Mouse (Mus musculus) heart, postnatal 14 days (tissue): ENCODE results near the gene Aaed1. TPM values are rescaled to one million over a fixed set of nuclear protein-coding genes. Genes with fewer than 3 reads are reported as not detected.
"Not testable (repeated sequence)": the region's sequence is repeated elsewhere in the genome, so short reads cannot be mapped to it uniquely, and the experiment has no call there.

Source experiments
- DNase-seq, 2 experiments: peaks; one replicate each; pipeline ENCODE4 v3.0.0; 2021 to 2022
- intact Hi-C: fragments of 180-260 bp; cut with DNase I; formaldehyde crosslinking; loops from one replicate; pipeline ENCODE4 v1.15.1; 2025
- total RNA-seq, 2 experiments: library from RNA; stranded (reverse); gene quantifications; 2 replicates each; pipeline ENCODE4 v1.2.3; 2021

Aaed1 gene
- total RNA-seq, 2 experiments from 2014 or later, result 51.9 to 58.6 TPM

DNA sequence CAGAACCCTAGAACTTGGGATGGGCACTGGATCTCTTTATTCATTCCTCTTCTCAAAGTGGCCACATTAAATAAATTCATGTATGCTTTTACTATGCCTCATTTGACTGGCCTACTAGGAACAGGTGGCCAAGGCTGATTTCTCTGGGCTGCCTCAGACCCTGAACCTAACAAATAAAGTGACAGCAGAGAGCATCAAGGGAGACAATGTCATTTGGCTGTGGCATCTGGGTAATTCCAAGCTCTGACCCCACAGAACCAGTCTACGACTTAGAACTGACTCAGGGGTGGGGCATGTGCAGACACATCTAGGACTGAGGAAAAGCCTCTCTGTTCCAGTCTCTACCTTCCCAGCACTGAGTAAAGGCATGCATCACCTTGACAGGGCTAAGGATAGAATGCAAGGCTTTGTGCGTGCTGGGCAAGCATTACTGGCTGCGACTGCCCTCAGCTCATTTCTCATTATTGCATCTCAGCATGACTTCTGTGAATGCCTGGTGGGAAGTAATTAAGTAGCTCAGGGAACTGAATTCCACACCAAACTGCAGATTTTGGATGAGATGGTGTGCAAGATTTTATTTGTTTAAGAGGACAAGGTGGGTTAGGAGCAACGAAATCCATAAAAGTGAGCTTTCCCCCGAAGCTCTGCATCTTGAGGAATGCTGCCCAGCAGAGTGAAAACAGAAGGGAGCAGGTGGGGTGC, 54.5 kb downstream of the Aaed1 start:
- intact Hi-C loops, result no loop called here
- DNase-seq, result no peak

DNA sequence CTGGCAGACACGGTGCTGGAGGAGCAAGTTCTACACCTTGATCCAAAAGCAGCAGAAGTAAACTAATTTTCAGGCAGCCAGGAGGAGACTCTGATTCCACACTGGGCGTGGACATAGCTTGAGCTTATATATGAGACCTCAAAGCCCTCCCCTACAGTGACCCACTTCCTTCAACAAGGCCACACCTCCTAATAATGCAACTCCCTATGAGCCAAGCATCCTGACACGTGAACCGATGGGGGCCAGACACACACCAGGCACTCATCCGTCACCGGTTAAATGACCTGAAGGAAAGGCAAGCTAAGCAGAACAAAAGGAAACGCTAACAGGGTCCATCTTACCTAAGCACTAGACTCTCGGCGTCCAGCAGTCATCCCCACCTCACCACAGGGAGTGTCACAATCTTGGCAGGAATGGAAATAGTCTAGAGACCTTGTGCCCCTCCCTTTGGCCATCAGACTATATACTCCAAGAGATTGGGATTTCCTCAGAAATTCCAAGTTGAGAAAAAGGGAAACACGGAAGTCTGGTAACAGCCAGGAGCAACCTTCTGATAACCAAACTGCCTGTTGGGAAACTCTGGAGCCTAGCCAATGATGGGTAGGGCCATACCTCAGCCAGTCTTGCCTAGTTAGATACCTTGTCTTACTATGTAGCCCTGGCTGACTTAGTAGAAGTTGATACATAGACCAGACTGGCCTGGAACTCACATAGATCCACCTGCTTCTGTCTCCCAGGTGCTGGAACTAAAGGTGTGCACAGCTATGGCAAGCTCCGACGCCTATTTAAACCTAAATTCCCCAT, 55.3 kb downstream of the Aaed1 start:
- intact Hi-C loops, result no loop called here
- DNase-seq, result no peak

DNA sequence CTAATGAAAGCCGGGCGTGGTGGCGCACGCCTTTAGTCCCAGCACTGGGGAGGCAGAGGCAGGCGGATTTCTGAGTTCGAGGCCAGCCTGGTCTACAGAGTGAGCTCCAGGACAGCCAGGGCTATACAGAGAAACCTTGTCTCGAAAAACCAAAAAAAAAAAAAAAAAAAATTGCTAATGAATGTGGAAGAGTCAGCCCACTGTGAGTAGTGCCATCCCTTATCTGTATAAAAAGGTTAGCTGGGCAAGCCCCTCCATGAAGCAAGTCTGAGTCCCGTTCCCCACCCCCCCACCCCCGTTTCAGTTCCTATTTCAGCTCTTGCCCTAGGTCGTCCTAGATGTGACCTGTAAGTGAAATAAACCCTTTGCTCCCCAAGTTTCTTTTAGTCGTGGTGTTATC, 58.3 kb downstream of the Aaed1 start:
- intact Hi-C loops, DNase-seq: not testable (repeated sequence)

DNA sequence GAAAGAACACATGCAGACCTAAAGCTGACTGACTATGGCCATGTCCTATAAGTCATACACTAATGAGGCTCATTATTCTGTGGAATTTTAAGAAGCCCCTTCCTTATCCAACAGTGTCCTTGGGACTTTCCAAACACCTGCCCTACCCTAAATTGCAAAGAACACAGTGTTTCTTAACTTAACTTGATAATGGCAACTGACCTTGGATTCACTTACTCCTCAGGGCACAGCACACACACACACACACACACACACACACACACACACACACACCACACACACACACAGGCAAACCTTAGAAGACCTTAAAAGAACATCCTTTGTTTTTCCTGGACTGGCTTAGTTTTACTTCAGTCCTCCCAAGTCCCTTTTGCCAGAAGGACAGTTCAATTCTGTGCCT, 58.8 kb downstream of the Aaed1 start:
- DNase-seq, result no peak
- intact Hi-C loops, result no loop called here

DNA sequence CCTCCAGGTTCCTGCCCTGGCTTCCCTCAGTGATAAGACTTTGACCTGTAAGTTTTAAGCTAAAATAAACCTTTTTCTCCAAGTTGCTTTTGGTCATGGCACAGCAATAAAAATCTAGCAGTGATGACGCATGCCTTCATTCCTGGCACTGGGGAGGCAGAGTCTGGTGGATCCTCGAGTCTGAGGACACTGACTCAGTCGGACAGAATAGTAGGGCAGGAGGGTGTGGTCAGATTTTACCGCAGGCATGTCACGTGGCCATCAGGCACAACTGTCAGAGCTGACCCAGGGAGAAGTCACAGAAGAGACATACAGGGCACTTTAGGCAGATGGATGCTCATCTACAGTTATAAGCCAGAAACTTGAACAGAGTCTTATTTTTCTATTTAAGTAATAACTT, 60.4 kb downstream of the Aaed1 start:
- no peak for DNase-seq
- intact Hi-C loops, result no loop called here

DNA sequence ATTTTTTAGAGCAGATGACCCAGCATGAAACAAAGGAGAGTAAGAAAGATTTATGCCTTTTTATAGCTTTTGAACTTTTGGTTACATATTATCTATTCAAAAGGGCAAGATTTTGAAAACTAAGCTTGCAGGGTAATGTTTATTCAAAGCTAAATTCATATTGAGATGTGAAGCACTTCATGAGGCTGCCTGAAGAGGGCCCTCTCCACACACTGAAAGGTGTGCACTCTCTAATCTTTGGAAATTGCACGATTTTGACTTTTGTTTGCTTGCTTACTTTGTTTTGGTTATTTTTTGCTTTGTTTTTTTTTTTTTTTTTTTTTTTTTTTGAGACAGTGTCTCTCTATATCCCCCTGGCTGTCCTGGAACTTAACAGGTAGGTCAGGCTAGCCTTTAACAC, 62.1 kb downstream of the Aaed1 start:
- peak in 1 of 2 experiments; percentile 41 for DNase-seq
- intact Hi-C loops, result no loop called here

DNA sequence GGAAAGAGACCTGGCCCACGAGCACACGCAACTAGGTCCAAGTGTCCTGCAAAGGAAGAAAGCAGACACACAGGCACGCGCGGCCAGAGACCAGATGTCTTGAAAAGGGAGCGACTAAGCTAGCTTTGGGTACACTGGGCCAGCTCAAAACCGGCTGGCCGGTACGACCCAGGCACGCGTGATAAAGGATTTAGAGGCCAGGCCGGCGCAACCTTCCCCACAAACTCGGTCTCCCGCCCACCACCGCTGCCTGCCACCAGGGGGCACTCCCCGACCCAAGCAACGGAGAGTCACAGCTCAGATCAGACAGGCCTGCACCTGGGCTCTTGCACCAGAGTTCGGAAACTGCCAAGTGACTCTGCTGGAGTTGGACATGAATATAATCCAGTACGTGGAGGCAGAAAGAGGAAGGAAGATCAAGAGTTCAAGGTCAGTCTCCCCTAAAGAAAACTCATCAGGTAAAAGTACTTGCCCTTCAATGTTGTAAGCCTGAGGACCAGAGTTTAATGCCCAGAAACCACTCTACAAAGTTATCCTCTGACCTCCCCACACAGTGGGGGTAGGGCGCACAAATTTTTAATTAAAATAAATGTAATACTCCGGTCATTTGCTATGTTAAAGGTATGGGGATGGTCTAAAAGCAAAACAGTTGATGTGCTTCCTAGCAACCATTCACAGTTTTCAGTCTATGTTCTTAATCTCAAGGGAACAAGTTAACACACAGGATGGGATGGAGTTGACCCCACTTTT, 63.6 kb downstream of the Aaed1 start:
- DNase-seq, result peak; percentile 92 to 95
- intact Hi-C loops, result loop anchor here (1.0 to 5.0 kb wide), 2 partner anchors 60 to 188 kb away; no protein-coding TSS in a partner anchor

DNA sequence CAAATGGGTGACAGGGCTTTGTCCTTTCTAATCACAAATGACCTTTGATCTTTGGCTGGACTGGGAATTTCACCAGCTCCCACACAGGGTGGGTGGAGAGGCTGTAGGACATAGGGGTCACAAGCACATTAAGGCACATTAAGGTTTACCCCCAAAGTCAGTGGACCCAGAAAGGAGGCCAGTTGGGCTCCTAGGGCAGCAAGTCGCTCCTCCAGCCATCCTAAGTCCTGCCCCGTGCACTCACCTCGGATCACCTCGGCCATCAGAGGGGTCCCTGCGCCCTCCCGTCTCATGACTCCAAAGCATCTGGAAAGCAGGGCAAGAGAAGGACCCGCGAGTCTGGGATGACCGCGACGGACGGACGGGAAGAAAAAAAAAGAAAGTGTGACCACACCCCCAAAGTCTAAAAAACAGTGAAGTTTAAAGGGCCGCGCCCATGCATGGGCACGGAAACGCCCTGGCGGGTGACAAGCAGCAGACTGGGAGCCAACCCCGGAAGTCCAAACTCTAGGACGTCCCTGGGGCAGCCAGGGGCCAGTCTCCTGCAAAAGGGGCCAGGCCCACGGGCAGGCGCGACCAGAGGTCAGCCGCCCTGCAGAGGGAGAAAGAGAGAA, 64.2 kb downstream of the Aaed1 start:
- peak; percentile 70 to 77 for DNase-seq
- intact Hi-C loops, result loop anchor here (1.0 to 5.0 kb wide), 2 partner anchors 61 to 189 kb away; no protein-coding TSS in a partner anchor

DNA sequence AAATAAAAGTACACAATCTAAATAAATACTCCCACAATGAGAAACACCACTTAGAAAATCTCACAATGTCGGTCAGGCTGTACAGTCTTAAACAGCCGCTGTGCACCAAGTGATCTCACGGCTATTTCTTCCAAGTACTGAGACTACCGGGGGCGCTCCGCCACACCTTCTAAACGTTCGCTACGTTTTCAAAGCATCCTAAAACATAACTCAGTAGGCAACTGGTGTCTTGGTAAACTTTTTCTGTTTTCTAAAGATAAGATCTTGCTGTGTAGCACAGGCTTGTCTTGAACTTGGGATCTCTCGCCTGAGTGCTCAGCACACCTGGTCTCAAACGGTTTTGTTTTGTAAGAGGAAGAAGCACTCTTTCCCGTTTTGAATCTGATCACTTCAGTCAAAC, 66.4 kb downstream of the Aaed1 start:
- intact Hi-C loops, result loop anchor here (5.0 kb wide), 1 partner anchor 191 kb away; no protein-coding TSS in a partner anchor
- DNase-seq, result no peak

DNA sequence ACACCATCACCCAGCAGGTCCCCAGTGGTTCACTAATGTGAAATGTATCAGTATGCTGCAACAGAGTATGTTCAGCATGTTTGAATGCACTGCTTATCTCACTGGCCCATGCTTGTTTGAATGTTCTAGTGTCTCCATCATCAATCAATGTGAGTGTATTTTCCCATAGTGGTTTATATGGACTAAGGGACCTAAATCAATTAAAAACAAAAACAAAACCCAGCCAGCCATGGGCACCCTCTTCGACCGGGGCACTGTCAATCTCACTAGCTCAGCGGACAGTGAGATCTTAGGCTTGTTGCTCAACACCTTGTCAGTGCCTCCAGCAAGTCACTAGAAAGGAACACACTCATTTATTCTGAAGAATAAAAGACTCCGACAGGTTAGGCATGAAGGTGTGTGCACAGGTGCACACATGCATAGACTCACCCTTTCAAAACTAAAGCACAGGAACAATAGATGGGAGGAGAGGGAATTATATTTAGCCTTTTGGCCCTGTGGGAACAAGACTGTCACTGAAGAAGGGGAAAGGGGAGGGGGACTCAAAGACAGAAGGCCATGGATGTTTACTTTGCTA, 67.7 kb downstream of the Aaed1 start:
- intact Hi-C loops, result loop anchor here (5.0 kb wide), 1 partner anchor 193 kb away; no protein-coding TSS in a partner anchor
- DNase-seq, result no peak

DNA sequence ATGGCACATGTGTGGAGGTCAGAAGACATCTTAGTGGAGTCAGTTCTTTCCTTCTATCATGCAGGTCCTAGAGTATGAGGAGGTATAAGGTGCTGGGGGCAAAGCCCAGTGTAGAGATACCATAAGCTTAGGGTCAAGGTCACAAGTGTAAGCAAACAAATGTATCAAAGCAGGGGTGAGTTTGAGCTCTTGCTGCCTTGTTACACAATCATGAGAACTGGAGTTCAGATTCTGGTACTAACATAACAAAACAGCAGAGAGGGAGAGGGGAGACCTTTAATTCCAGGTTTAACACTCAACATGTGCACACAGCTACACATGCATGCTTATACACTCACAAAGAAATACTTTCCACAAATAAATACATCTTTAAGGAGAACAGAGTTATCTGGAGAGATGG, 69.8 kb downstream of the Aaed1 start:
- intact Hi-C loops, result no loop called here

DNA sequence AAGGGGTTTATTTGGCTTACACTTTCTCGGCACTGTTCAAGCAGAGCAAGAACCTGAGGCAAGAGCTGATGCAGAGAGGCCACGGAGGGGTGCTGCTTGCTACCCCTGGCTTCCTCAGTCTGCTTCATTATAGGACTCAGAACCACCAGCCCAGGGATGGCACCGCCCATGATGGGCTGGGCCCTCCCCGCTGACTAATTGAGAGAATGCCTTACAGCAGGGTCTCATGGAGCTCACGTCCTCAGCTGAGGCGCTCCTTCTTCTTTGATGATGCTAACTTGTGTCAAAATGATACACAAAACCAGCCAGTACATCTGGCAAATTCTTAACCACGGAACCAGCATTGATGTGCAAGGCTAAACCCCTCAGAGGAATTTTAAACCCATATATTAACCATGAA, 71.9 kb downstream of the Aaed1 start:
- DNase-seq, result no peak

More for the DNA sequence above, 69.8 kb downstream of the Aaed1 start:
- no peak for DNase-seq

DNA sequence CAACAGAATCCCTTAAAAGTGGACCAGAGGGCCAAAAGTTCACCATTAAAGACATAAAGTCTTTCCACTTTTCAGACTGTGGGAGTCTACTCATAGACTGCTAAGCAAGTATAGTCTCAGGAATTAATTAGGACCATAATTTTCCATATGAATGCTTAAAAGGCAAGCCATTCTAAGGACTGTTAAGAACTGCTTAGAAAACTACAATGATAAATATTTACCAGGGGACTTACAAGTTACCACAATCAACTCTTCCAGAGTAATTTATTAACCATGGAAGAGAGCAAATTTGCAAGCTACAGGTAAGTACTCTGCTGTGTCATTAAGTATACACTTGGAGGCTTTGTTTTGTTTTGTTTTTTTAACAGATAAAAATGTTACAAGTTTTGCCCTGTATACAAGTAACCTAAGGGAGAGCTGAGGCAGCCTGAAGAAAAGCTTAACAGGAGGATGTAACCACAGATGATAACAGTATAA, 74.8 kb downstream of the Aaed1 start:
- no peak for DNase-seq
- intact Hi-C loops, result no loop called here

More for the DNA sequence above, 71.9 kb downstream of the Aaed1 start:
- intact Hi-C loops, result no loop called here

DNA sequence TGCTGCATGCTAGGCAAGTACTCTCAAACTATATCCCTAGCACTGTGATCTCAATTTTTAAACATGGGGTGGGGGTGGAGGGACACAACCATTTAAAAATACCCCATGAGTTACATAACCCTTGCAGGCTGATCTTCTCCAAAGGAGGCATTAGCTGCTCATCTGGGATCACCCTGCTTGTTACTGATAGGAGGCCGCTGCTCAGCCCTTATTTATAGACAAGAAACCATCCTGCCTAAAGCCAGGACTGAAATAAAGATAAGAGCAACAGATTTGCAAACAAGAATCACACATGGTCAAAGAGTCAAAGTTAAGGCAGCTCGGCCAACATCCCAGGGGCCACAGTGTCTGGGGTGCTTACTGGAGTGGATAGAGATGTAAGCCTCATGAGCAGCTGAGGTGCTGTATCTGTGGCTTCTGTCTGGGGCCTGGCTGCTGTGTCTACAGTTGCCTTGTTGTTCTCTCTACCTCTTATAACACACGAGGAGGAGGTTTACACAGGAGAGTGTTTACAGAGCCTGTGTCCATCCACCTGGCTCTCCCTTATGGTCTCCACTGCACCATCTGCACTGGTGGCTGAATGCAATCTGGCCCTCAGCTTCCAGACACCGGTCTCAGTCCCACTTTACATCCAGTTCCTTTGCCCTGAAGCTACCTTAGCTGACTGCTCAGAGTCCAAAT, 75.4 kb downstream of the Aaed1 start:
- no peak for DNase-seq
- intact Hi-C loops, result no loop called here

DNA sequence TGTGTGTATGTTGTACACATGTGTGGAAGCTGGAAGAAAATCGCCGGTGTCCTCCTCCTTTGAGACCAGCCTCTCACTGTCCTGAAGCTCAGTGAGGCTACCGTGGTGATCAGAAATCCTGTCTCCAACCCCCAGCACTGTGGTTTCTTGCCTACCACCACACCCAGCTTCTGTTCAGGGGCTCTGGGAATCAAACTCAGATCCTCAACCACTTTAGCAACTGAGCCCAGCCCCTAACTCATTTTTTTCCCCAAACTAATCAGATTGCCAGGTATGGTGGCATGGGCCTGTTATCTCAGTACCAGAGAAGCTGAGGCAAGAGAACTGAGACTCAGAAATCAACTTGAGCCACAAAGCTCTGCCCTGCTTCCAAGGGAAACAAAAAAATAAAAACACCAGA, 76.7 kb downstream of the Aaed1 start:
- no peak for DNase-seq
- intact Hi-C loops, result no loop called here

DNA sequence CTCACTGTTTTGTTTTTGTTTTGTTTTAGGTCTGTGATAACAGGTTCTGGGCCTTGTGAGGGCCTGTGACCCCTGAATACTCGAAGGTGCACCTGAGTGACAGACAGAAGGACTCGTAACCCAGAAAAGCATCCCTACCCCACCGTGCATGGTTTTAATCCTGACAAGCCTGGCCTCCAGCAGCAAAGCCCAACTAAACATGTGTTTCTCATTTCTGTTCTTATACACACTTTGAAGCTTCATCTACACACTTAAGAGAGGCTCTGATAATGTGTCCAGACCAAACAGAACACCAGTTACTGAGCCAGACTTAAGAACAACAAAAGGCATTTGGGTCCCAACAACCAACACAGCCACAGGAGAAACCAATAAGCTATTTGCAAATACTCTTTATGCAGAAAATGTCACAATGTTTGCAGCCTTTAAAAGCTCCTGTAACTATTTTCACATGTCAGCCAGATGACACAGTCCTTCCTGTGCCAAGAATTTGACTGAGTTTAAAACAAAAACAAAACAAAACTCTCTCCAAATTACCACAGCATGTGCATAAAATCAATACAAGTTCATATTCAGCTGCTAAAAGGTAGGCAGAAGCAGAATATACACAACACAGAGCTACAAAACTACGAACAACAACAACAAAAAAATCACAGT, 77.3 kb downstream of the Aaed1 start:
- intact Hi-C loops, result no loop called here
- DNase-seq, result no peak

DNA sequence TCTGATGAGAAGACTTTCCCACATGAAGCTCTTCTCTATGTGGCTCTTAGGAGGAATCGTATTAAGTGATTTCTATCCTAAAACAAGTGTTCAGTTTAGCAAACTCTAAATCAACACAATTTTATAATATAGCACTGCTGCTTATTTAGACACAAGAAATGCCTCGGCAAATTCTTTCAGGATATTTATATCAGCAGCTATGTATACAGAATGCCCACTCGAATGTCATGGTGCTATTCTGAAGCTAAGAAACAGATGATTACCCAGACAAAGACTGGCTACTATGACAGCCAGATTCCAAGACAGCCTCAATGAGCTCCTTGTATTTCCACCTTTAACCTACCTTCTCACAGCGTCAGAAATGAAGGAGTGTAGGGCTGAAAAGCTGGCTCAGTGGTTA, 79.4 kb downstream of the Aaed1 start:
- no peak for DNase-seq
- intact Hi-C loops, result no loop called here

DNA sequence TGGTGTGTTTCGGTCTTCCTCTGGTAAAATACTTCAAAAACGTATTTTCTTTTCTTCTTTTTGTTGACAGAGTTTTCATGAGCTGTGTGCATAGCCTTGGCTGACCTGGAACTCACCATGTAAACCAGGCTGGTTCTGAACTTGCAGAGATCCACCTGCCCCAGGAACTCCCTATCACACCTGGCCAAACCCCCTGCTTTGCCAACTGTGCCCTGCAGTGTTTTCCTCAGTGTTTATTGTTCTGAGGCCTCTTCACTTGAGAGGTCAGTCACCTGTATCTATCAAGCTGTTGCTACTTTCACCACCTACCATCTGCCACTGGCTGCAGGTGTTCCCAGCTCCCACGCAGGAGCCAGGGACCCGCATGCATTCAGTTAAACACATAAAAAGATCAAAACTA, 85.8 kb downstream of the Aaed1 start:
- intact Hi-C loops, result no loop called here
- no peak for DNase-seq

DNA sequence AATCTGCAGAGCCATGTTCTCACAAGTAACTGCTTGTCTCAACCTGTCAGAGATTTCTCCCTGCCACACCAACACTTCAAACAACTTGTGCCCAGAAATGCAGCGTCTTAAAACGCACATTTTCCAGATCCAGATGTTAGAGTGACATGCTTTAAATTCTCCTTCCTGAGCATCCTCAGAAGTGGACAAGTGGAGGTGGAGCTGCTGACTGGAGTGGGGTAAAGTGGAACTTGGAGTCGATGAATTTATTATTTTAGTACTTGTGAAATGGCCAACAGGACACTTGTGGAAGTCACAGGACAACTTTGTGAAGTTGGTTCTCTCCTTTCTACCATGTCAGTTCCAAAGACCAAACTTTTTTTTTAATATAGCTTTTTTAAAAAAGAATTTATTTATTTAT, 86.8 kb downstream of the Aaed1 start:
- no peak for DNase-seq
- intact Hi-C loops, result no loop called here
